Mouse (Mus musculus) brain, embryonic 14.5 days (tissue): ENCODE data around the gene Vmn1r1.

ENCODE experiments used
- CTCF ChIP-seq: fragments of 200-500 bp; IDR thresholded peaks from 2 replicates; pipeline ENCODE4 v1.5.1; 2012; ENCODE audit warnings: inconsistent platforms, mild to moderate bottlenecking, moderate library complexity, borderline replicate concordance; ENCODE audit not compliant: insufficient read depth, insufficient read length; ENCODE audit errors: extremely low read depth
- POLR2A ChIP-seq: fragments of 200-500 bp; IDR thresholded peaks from 2 replicates; pipeline ENCODE4 v1.6.1; 2012; ENCODE audit warnings: mild to moderate bottlenecking, inconsistent platforms, borderline replicate concordance; ENCODE audit not compliant: poor library complexity, insufficient read depth, insufficient read length, severe bottlenecking; ENCODE audit errors: extremely low read depth

DNA sequence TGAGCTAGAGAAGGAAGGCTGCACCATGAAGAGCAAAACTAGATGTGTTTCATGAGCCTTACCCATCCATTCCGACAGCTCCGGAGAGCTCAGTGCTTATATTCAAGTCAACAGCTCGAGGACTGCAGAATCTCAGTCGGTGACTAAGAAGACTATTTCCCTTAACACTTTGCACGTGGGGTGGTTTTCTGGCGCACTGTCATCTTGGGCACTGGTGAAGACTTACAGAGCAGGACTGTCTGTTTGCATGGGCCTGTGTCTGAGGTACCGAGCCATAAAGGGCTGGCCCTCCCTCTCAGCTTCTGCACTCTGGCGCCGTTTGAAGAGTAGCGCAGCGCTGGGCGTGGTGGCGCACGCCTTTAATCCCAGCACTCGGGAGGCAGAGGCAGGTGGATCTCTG, 51.9 kb downstream of the Vmn1r1 start:
- no peak for TF ChIP-seq POLR2A
- no peak for TF ChIP-seq CTCF
